Mouse (Mus musculus): ENCODE data around the gene Fgr.

GRCm38 (mm10) chr4:133011028-133011820, 37.3 kb downstream of the Fgr start, which contains the start of gene Ahdc1:
- TF ChIP-seq CTCF (IDR thresholded peaks at IDR 0.05; ENCODE audit: borderline replicate concordance, control insufficient read depth, extremely low read depth, insufficient read depth, low read length, poor library complexity) (peak; percentile 66; the same call in 1 of the 2 replicates), POLR2A (IDR thresholded peaks at IDR 0.05; ENCODE audit: control insufficient read depth, extremely low read depth, insufficient read depth, low read length, poor library complexity) (peak; percentile 95)

All from thymus, adult 2 months (tissue).